Mouse (Mus musculus): Measurements from ENCODE around the gene Adamts7.
A peak's percentile ranks its signal among the peaks of the same experiment; 100 is the strongest.

The Adamts7 gene

GRCm38 (mm10) chr9:90162243-90162925 is 485 bp upstream of the Adamts7 start:
- DNase-seq: no peak

GRCm38 (mm10) chr9:90163749-90164095 is 853 bp downstream of the Adamts7 start:
- no peak for DNase-seq

GRCm38 (mm10) chr9:90164670-90165453 is 2.0 kb downstream of the Adamts7 start:
- no peak for DNase-seq

- DNase-seq: no peak
Measured at GRCm38 (mm10) chr9:90165590-90165989, 2.7 kb downstream of the Adamts7 start.

GRCm38 (mm10) chr9:90166615-90167014 is 3.7 kb downstream of the Adamts7 start:
- no peak for DNase-seq

GRCm38 (mm10) chr9:90169965-90170364 is 7.1 kb downstream of the Adamts7 start:
- DNase-seq: peak; percentile 52

- no peak for DNase-seq
Measured at GRCm38 (mm10) chr9:90171421-90171820, 8.6 kb downstream of the Adamts7 start.

GRCm38 (mm10) chr9:90172528-90173321 is 9.9 kb downstream of the Adamts7 start:
- no peak for DNase-seq

- no peak for DNase-seq
Measured at GRCm38 (mm10) chr9:90173330-90173729, 10.5 kb downstream of the Adamts7 start.

- DNase-seq: no peak
Measured at GRCm38 (mm10) chr9:90179409-90179808, 16.5 kb downstream of the Adamts7 start.

- DNase-seq: no peak
Measured at GRCm38 (mm10) chr9:90181656-90182388, 19.0 kb downstream of the Adamts7 start.

- no peak for DNase-seq
Measured at GRCm38 (mm10) chr9:90182636-90183421, 20.0 kb downstream of the Adamts7 start.

GRCm38 (mm10) chr9:90183550-90183949 is 20.7 kb downstream of the Adamts7 start:
- DNase-seq: no peak

GRCm38 (mm10) chr9:90184116-90184515 is 21.2 kb downstream of the Adamts7 start:
- no peak for DNase-seq

- DNase-seq: no peak
Measured at GRCm38 (mm10) chr9:90185356-90185910, 22.6 kb downstream of the Adamts7 start.

GRCm38 (mm10) chr9:90188893-90189292 is 26.0 kb downstream of the Adamts7 start:
- no peak for DNase-seq

GRCm38 (mm10) chr9:90189391-90189790 is 26.5 kb downstream of the Adamts7 start:
- no peak for DNase-seq

GRCm38 (mm10) chr9:90195000-90195399 is 32.1 kb downstream of the Adamts7 start:
- DNase-seq: no peak

GRCm38 (mm10) chr9:90196262-90196661 is 33.4 kb downstream of the Adamts7 start:
- no peak for DNase-seq

GRCm38 (mm10) chr9:90197116-90197665 is 34.3 kb downstream of the Adamts7 start:
- no peak for DNase-seq

GRCm38 (mm10) chr9:90197866-90198383 is 35.1 kb downstream of the Adamts7 start:
- DNase-seq: no peak

Data from cerebellum, adult 11-12 months (tissue).